Comparison of ENCODE assay signal across 8 mouse cellular contexts in genomic region chr13:107469491-107470276, GRCm38 (mm10).
DNase-seq lines count a peak whose midpoint lies in the region; ATAC-seq and TF ChIP-seq lines count a peak whose summit lies in the region.

No protein-coding gene starts in this region.

- DNase-seq in adrenal gland, postnatal 25 days, result peak; percentile 72
- no peak for DNase-seq in forebrain, embryonic 10.5 days (ENCODE audit: extremely low spot score, low spot score)
- DNase-seq in hindbrain, embryonic 10.5 days (ENCODE audit: low spot score), result peak; percentile 35
- no peak for DNase-seq in thymus, postnatal 10 days (ENCODE audit: low spot score in 2 of 2)
- DNase-seq in thymus, adult 2 months, result no peak

- no peak for TF ChIP-seq CTCF in E14TG2a.4 (conservative IDR thresholded peaks at IDR 0.05; ENCODE audit: low read length)
- TF ChIP-seq CTCF in thymus, adult 2 months (IDR thresholded peaks at IDR 0.05; ENCODE audit: borderline replicate concordance, control insufficient read depth, extremely low read depth, insufficient read depth, low read length, poor library complexity), result no peak

- no peaks in the 10 kb centered on the region for H3K79me2 ChIP-seq in myocyte (ENCODE audit: control insufficient read depth, insufficient read depth)

- peak; percentile 51; the same call in 1 of the 2 replicates for ATAC-seq in limb, embryonic 13.5 days (ENCODE audit: low FRiP score, low read depth)

- H3K27ac ChIP-seq in forebrain, embryonic 10.5 days, result peak overlapping the region; percentile 70
- peak overlapping the region; percentile 68 for H3K27ac ChIP-seq in hindbrain, embryonic 10.5 days
- no peak overlapping the region for H3K27ac ChIP-seq in limb, embryonic 13.5 days
- H3K27ac ChIP-seq in thymus, adult 2 months (ENCODE audit: control insufficient read depth, insufficient read depth, low read length), result no peak overlapping the region

- H3K36me3 ChIP-seq in E14TG2a.4 (ENCODE audit: insufficient read depth, low read length) (no peaks in the 10 kb centered on the region), myocyte (ENCODE audit: control insufficient read depth, insufficient read depth) (no peaks in the 10 kb centered on the region)
- H3K36me3 ChIP-seq in forebrain, embryonic 10.5 days (replicated peaks), result no peaks in the 10 kb centered on the region
- no peaks in the 10 kb centered on the region for H3K36me3 ChIP-seq in hindbrain, embryonic 10.5 days
- no peaks in the 10 kb centered on the region for H3K36me3 ChIP-seq in limb, embryonic 13.5 days
- H3K36me3 ChIP-seq in thymus, adult 2 months (ENCODE audit: control insufficient read depth, insufficient read depth, low read length), result no peaks in the 10 kb centered on the region

- H3K27me3 ChIP-seq in E14TG2a.4 (ENCODE audit: insufficient read depth, low read length), result no peaks in the 10 kb centered on the region; the same call in 1 of the 2 replicates
- H3K27me3 ChIP-seq in forebrain, embryonic 10.5 days (ENCODE audit: poor library complexity, severe bottlenecking), result peaks cover 45% of the 10 kb centered on the region
- peaks cover 14% of the 10 kb centered on the region; the same call in 1 of the 2 replicates for H3K27me3 ChIP-seq in hindbrain, embryonic 10.5 days (ENCODE audit: insufficient read depth, poor library complexity, severe bottlenecking)
- H3K27me3 ChIP-seq in limb, embryonic 13.5 days, result peaks cover 30% of the 10 kb centered on the region; the same call in 1 of the 2 replicates
- H3K27me3 ChIP-seq in myocyte (ENCODE audit: control insufficient read depth, insufficient read depth, insufficient read length), result no peaks in the 10 kb centered on the region
- H3K27me3 ChIP-seq in thymus, adult 2 months (ENCODE audit: control insufficient read depth, insufficient read depth, low read length), result no peaks in the 10 kb centered on the region

- WGBS in forebrain, embryonic 10.5 days, result 1% methylated on average over 13 of the region's 13 CpGs
- whole genome bisulfite sequencing in hindbrain, embryonic 10.5 days, result 3% methylated on average over 13 of the region's 13 CpGs
- WGBS in limb, embryonic 13.5 days, result 1% methylated on average over 13 of the region's 13 CpGs
- WGBS in thymus, adult 2 months, result 9% methylated on average over 13 of the region's 13 CpGs

- peaks cover 15% of the 10 kb centered on the region for H3K4me1 ChIP-seq in E14TG2a.4 (replicated peaks; ENCODE audit: low read depth, low read length)
- peaks cover 27% of the 10 kb centered on the region for H3K4me1 ChIP-seq in forebrain, embryonic 10.5 days
- H3K4me1 ChIP-seq in hindbrain, embryonic 10.5 days (replicated peaks), result peaks cover 28% of the 10 kb centered on the region
- peaks cover 18% of the 10 kb centered on the region for H3K4me1 ChIP-seq in limb, embryonic 13.5 days
- H3K4me1 ChIP-seq in thymus, adult 2 months (replicated peaks; ENCODE audit: control insufficient read depth, insufficient read depth, low read length), result no peaks in the 10 kb centered on the region

- no peak for TF ChIP-seq POLR2A in myocyte (IDR thresholded peaks at IDR 0.05; ENCODE audit: insufficient read length, low read depth)
- no peak for TF ChIP-seq POLR2A in thymus, adult 2 months (IDR thresholded peaks at IDR 0.05; ENCODE audit: control insufficient read depth, extremely low read depth, insufficient read depth, low read length, poor library complexity)

- no peaks in the 10 kb centered on the region for H3K9me3 ChIP-seq in E14TG2a.4 (ENCODE audit: low read length)
- H3K9me3 ChIP-seq in forebrain, embryonic 10.5 days, result no peaks in the 10 kb centered on the region
- no peaks in the 10 kb centered on the region for H3K9me3 ChIP-seq in hindbrain, embryonic 10.5 days
- H3K9me3 ChIP-seq in limb, embryonic 13.5 days, result no peaks in the 10 kb centered on the region

- no peak overlapping the region; the same call in 1 of the 2 replicates for H3K9ac ChIP-seq in limb, embryonic 13.5 days

- no peak overlapping the region for H3ac ChIP-seq in myocyte (ENCODE audit: control insufficient read depth, insufficient read length)

- peak overlapping the region; percentile 63 for H3K4me2 ChIP-seq in limb, embryonic 13.5 days (replicated peaks)
- peak overlapping the region; percentile 63 for H3K4me2 ChIP-seq in myocyte (ENCODE audit: low read depth)

- H3K4me3 ChIP-seq in E14TG2a.4 (replicated peaks; ENCODE audit: low read length), result peak overlapping the region; percentile 59
- H3K4me3 ChIP-seq in forebrain, embryonic 10.5 days, result peak overlapping the region; percentile 47
- H3K4me3 ChIP-seq in hindbrain, embryonic 10.5 days, result peak overlapping the region; percentile 41
- H3K4me3 ChIP-seq in limb, embryonic 13.5 days, result peak overlapping the region; percentile 27
- no peak overlapping the region for H3K4me3 ChIP-seq in myocyte
- no peak overlapping the region for H3K4me3 ChIP-seq in thymus, adult 2 months (ENCODE audit: control insufficient read depth, insufficient read depth, low read length)

TF ChIP-seq in myocyte, 11 proteins besides CTCF, POLR2A, EP300 and RAD21:
- no peak for TF ChIP-seq TCF12 (IDR thresholded peaks at IDR 0.05; ENCODE audit: insufficient read depth, poor library complexity, severe bottlenecking)

Comparison
In these comparisons a context has a peak if more than half of its experiments do, and no peak if none do; other contexts are left out.
1. H3K4me3 ChIP-seq: peak in E14TG2a.4 (single experiment), forebrain, embryonic 10.5 days (single experiment), hindbrain, embryonic 10.5 days (single experiment) and limb, embryonic 13.5 days (single experiment); none in myocyte (single experiment) and thymus, adult 2 months (single experiment).
2. DNase-seq: peak in adrenal gland, postnatal 25 days (single experiment) and hindbrain, embryonic 10.5 days (single experiment); none in forebrain, embryonic 10.5 days (single experiment), thymus, postnatal 10 days (0 of 2) and thymus, adult 2 months (single experiment).
3. H3K27ac ChIP-seq: peak in forebrain, embryonic 10.5 days (single experiment) and hindbrain, embryonic 10.5 days (single experiment); none in limb, embryonic 13.5 days (single experiment) and thymus, adult 2 months (single experiment).